Mouse (Mus musculus): ENCODE results near the gene Snrnp200. TPM values are rescaled to one million over a fixed set of nuclear protein-coding genes. Genes with fewer than 3 reads are reported as not detected.

Gene Snrnp200
- polyA plus RNA-seq, 1 experiment from 2014 or later = 107 TPM

GRCm38 (mm10) chr2:127206916-127207315 lies 1.3 kb upstream of the Snrnp200 start:
- Histone ChIP-seq H3K9ac (replicated peaks; ENCODE audit: low read length) (no peak overlapping the region), H3K36me3 (replicated peaks; ENCODE audit: control insufficient read depth, insufficient read depth, low read depth, low read length) (peaks cover 5% of the 10 kb centered on the region), H3K4me2 (ENCODE audit: low read depth, low read length) (no peak overlapping the region), H3K4me1 (ENCODE audit: control insufficient read depth, insufficient read depth, low read length) (peaks cover 4% of the 10 kb centered on the region; the same call in 1 of the 2 replicates), H3K9me3 (replicated peaks; ENCODE audit: control insufficient read depth, low read length) (no peaks in the 10 kb centered on the region), H3K27me3 (ENCODE audit: control insufficient read depth, insufficient read depth, low read length) (no peaks in the 10 kb centered on the region), H3K27ac (replicated peaks; ENCODE audit: low read depth, low read length) (no peak overlapping the region), H3K4me3 (ENCODE audit: low read depth, low read length) (no peak overlapping the region)
- 95% methylated on average over 2 of the region's 2 CpGs for WGBS
- ATAC-seq (replicated peaks; ENCODE audit: insufficient number of reproducible peaks, low FRiP score, low TSS enrichment, low read depth) (no peak), DNase-seq (ENCODE audit: low spot score) (no peak)

GRCm38 (mm10) chr2:127208452-127208769 lies 225 bp downstream of the Snrnp200 start:
- Histone ChIP-seq H3K4me3 (ENCODE audit: low read depth, low read length) (peak overlapping the region; percentile 88), H3K4me1 (ENCODE audit: control insufficient read depth, insufficient read depth, low read length) (peaks cover 4% of the 10 kb centered on the region; the same call in 1 of the 2 replicates), H3K36me3 (replicated peaks; ENCODE audit: control insufficient read depth, insufficient read depth, low read depth, low read length) (peaks cover 11% of the 10 kb centered on the region), H3K27ac (replicated peaks; ENCODE audit: low read depth, low read length) (peak overlapping the region; percentile 52), H3K9ac (replicated peaks; ENCODE audit: low read length) (peak overlapping the region; percentile 86), H3K9me3 (replicated peaks; ENCODE audit: control insufficient read depth, low read length) (no peaks in the 10 kb centered on the region), H3K27me3 (ENCODE audit: control insufficient read depth, insufficient read depth, low read length) (no peaks in the 10 kb centered on the region), H3K4me2 (ENCODE audit: low read depth, low read length) (peak overlapping the region; percentile 80)
- ATAC-seq (replicated peaks; ENCODE audit: insufficient number of reproducible peaks, low FRiP score, low TSS enrichment, low read depth) (peak; percentile 83), DNase-seq (ENCODE audit: low spot score) (peak; percentile 11)
- under 1% methylated on average over 17 of the region's 17 CpGs for WGBS

GRCm38 (mm10) chr2:127210701-127211100 lies 2.5 kb downstream of the Snrnp200 start:
- Histone ChIP-seq H3K27me3 (ENCODE audit: control insufficient read depth, insufficient read depth, low read length) (no peaks in the 10 kb centered on the region), H3K9ac (replicated peaks; ENCODE audit: low read length) (no peak overlapping the region), H3K4me2 (ENCODE audit: low read depth, low read length) (no peak overlapping the region), H3K4me1 (ENCODE audit: control insufficient read depth, insufficient read depth, low read length) (peaks cover 4% of the 10 kb centered on the region; the same call in 1 of the 2 replicates), H3K4me3 (ENCODE audit: low read depth, low read length) (no peak overlapping the region), H3K36me3 (replicated peaks; ENCODE audit: control insufficient read depth, insufficient read depth, low read depth, low read length) (peaks cover 11% of the 10 kb centered on the region), H3K9me3 (replicated peaks; ENCODE audit: control insufficient read depth, low read length) (no peaks in the 10 kb centered on the region), H3K27ac (replicated peaks; ENCODE audit: low read depth, low read length) (no peak overlapping the region)
- DNase-seq (ENCODE audit: low spot score) = no peak
- no peak for ATAC-seq (replicated peaks; ENCODE audit: insufficient number of reproducible peaks, low FRiP score, low TSS enrichment, low read depth)
- 91% methylated on average over 11 of the region's 11 CpGs for WGBS

GRCm38 (mm10) chr2:127217746-127218145 lies 9.6 kb downstream of the Snrnp200 start:
- Histone ChIP-seq H3K4me2 (ENCODE audit: low read depth, low read length) (no peak overlapping the region), H3K9ac (replicated peaks; ENCODE audit: low read length) (no peak overlapping the region), H3K4me3 (ENCODE audit: low read depth, low read length) (no peak overlapping the region), H3K9me3 (replicated peaks; ENCODE audit: control insufficient read depth, low read length) (no peaks in the 10 kb centered on the region), H3K4me1 (ENCODE audit: control insufficient read depth, insufficient read depth, low read length) (no peaks in the 10 kb centered on the region), H3K36me3 (replicated peaks; ENCODE audit: control insufficient read depth, insufficient read depth, low read depth, low read length) (peaks cover 17% of the 10 kb centered on the region), H3K27ac (replicated peaks; ENCODE audit: low read depth, low read length) (no peak overlapping the region), H3K27me3 (ENCODE audit: control insufficient read depth, insufficient read depth, low read length) (no peaks in the 10 kb centered on the region)
- DNase-seq (ENCODE audit: low spot score) (no peak), ATAC-seq (replicated peaks; ENCODE audit: insufficient number of reproducible peaks, low FRiP score, low TSS enrichment, low read depth) (no peak)
- 93% methylated on average over 5 of the region's 5 CpGs for WGBS

GRCm38 (mm10) chr2:127225261-127225660 lies 17.1 kb downstream of the Snrnp200 start:
- Histone ChIP-seq H3K27ac (replicated peaks; ENCODE audit: low read depth, low read length) (no peak overlapping the region), H3K9ac (replicated peaks; ENCODE audit: low read length) (no peak overlapping the region), H3K9me3 (replicated peaks; ENCODE audit: control insufficient read depth, low read length) (no peaks in the 10 kb centered on the region), H3K4me1 (ENCODE audit: control insufficient read depth, insufficient read depth, low read length) (no peaks in the 10 kb centered on the region), H3K4me3 (ENCODE audit: low read depth, low read length) (no peak overlapping the region), H3K27me3 (ENCODE audit: control insufficient read depth, insufficient read depth, low read length) (no peaks in the 10 kb centered on the region), H3K36me3 (replicated peaks; ENCODE audit: control insufficient read depth, insufficient read depth, low read depth, low read length) (peaks cover 33% of the 10 kb centered on the region), H3K4me2 (ENCODE audit: low read depth, low read length) (no peak overlapping the region)
- WGBS = 98% methylated on average over 3 of the region's 3 CpGs
- no peak for DNase-seq (ENCODE audit: low spot score)
- no peak for ATAC-seq (replicated peaks; ENCODE audit: insufficient number of reproducible peaks, low FRiP score, low TSS enrichment, low read depth)

- WGBS = 93% methylated on average over 11 of the region's 11 CpGs
- Histone ChIP-seq H3K4me1 (ENCODE audit: control insufficient read depth, insufficient read depth, low read length) (no peaks in the 10 kb centered on the region), H3K4me2 (ENCODE audit: low read depth, low read length) (no peak overlapping the region), H3K27ac (replicated peaks; ENCODE audit: low read depth, low read length) (no peak overlapping the region), H3K4me3 (ENCODE audit: low read depth, low read length) (no peak overlapping the region), H3K27me3 (ENCODE audit: control insufficient read depth, insufficient read depth, low read length) (no peaks in the 10 kb centered on the region), H3K9me3 (replicated peaks; ENCODE audit: control insufficient read depth, low read length) (no peaks in the 10 kb centered on the region), H3K9ac (replicated peaks; ENCODE audit: low read length) (no peak overlapping the region), H3K36me3 (replicated peaks; ENCODE audit: control insufficient read depth, insufficient read depth, low read depth, low read length) (peaks cover 27% of the 10 kb centered on the region)
- DNase-seq (ENCODE audit: low spot score) = no peak
- no peak for ATAC-seq (replicated peaks; ENCODE audit: insufficient number of reproducible peaks, low FRiP score, low TSS enrichment, low read depth)
Observed at GRCm38 (mm10) chr2:127237897-127238610, 29.9 kb downstream of the Snrnp200 start.

GRCm38 (mm10) chr2:127240065-127240464 lies 31.9 kb downstream of the Snrnp200 start:
- 92% methylated on average over 2 of the region's 2 CpGs for WGBS
- Histone ChIP-seq H3K36me3 (replicated peaks; ENCODE audit: control insufficient read depth, insufficient read depth, low read depth, low read length) (peaks cover 27% of the 10 kb centered on the region), H3K9me3 (replicated peaks; ENCODE audit: control insufficient read depth, low read length) (no peaks in the 10 kb centered on the region), H3K27me3 (ENCODE audit: control insufficient read depth, insufficient read depth, low read length) (no peaks in the 10 kb centered on the region), H3K4me2 (ENCODE audit: low read depth, low read length) (no peak overlapping the region), H3K4me3 (ENCODE audit: low read depth, low read length) (no peak overlapping the region), H3K4me1 (ENCODE audit: control insufficient read depth, insufficient read depth, low read length) (no peaks in the 10 kb centered on the region), H3K9ac (replicated peaks; ENCODE audit: low read length) (no peak overlapping the region), H3K27ac (replicated peaks; ENCODE audit: low read depth, low read length) (no peak overlapping the region)
- ATAC-seq (replicated peaks; ENCODE audit: insufficient number of reproducible peaks, low FRiP score, low TSS enrichment, low read depth) = no peak
- no peak for DNase-seq (ENCODE audit: low spot score)

- Histone ChIP-seq H3K27me3 (ENCODE audit: control insufficient read depth, insufficient read depth, low read length) (no peaks in the 10 kb centered on the region), H3K36me3 (replicated peaks; ENCODE audit: control insufficient read depth, insufficient read depth, low read depth, low read length) (peaks cover 3% of the 10 kb centered on the region), H3K27ac (replicated peaks; ENCODE audit: low read depth, low read length) (0 out of 2 replicates have a peak within 1 kb of the TSS, but pooled peaks have one; percentile 41), H3K9me3 (replicated peaks; ENCODE audit: control insufficient read depth, low read length) (no peaks in the 10 kb centered on the region), H3K4me1 (ENCODE audit: control insufficient read depth, insufficient read depth, low read length) (no peaks in the 10 kb centered on the region; the same call in 1 of the 2 replicates), H3K4me3 (ENCODE audit: low read depth, low read length) (peak within 1 kb of the TSS; percentile 86), H3K4me2 (ENCODE audit: low read depth, low read length) (peak within 1 kb of the TSS; percentile 97), H3K9ac (replicated peaks; ENCODE audit: low read length) (peak within 1 kb of the TSS; percentile 86)
- WGBS = under 1% methylated on average over 52 of the region's 53 CpGs
- DNase-seq (ENCODE audit: low spot score) = peak; percentile 99
- peak; percentile 98 for ATAC-seq (replicated peaks; ENCODE audit: insufficient number of reproducible peaks, low FRiP score, low TSS enrichment, low read depth)
Observed at GRCm38 (mm10) chr2:127247592-127248333, 39.6 kb downstream of the Snrnp200 start, which contains the start of the genes Ciao1 and Tmem127. TSS of gene Ciao1 (minus strand) at chr2:127247816. TSS of gene Tmem127 (plus strand) at chr2:127247908.
